Mouse (Mus musculus) colon, adult 2 months (tissue): ENCODE data around the gene Olfr1196. TPM values are rescaled to one million over a fixed set of nuclear protein-coding genes. Genes with fewer than 3 reads are reported as not detected.

ENCODE experiments used
- polyA plus RNA-seq: library from polyadenylated mRNA; depleted of rRNA; stranded (reverse); fragments of >200 nt; gene quantifications from 2 replicates; pipeline ENCODE4 v1.2.3, GENCODE M21; 2012; rRNA removed

The Olfr1196 gene
- not detected in 2 replicates for polyA plus RNA-seq

GRCm38 (mm10) chr2:88704497-88704896, at the start of gene Olfr1196:
Gene Olfr1196 (minus strand): TSS chr2:88704597.

GRCm38 (mm10) chr2:88751270-88751669, 46.9 kb upstream of the Olfr1196 start, which contains the start of gene Olfr1198:
Gene Olfr1198 (minus strand): TSS chr2:88751370.

GRCm38 (mm10) chr2:88732266-88732665, 27.9 kb upstream of the Olfr1196 start, which contains the start of gene Olfr1197:
Gene Olfr1197 (minus strand): TSS chr2:88732366.

DNA sequence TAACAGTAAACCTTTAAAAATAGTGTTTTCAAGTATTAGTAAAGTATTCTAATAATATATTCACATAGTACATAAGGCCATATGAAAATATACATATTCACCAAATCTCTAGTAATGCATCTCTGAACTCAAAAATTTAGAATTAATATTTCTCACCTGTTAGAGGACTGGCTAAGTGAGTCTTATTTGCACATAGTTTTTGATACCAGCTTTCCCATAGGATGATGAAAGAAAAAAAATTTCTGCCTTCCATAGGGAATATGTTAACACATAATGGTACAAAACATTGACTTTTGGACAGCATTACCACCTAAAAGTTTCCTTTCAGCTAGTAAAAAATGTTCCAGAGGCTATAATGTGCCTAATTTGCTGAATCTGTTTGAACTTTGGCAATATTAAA, 15.3 kb downstream of the Olfr1196 start, which contains the start of gene Olfr1195:
TSS of gene Olfr1195 (minus strand) at position 101 of the 400 bp plus-strand sequence.

DNA sequence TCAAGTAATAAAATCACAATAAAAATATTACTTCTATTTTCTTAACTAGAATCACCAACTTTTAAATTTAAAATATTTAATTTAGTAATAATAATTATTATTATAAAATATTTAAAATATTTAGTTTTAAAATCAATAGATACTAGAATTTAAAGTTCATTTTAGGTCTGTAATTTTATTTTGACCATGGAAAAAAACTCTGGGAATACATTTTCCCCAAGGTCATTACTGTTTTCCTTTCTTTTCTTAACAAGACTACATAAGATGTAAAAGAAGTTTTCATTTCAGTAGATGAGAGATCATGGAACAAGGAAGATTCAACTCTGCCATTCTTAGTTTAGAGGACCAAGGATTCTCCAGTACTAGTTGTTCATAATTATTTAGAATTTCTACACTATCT, 29.1 kb downstream of the Olfr1196 start, which contains the start of gene Olfr1193:
TSS of gene Olfr1193 (plus strand) at position 301 of the 400 bp plus-strand sequence.

GRCm38 (mm10) chr2:88648209-88648608, 56.2 kb downstream of the Olfr1196 start, which contains the start of gene Olfr1192-ps1:
Gene Olfr1192-ps1 (plus strand): TSS chr2:88648509.

Other genes starting within 250 kb of the Olfr1196 start
- not detected in 2 replicates for gene Olfr1183, start 249.7 kb downstream of the Olfr1196 start, polyA plus RNA-seq
- not detected in 2 replicates for gene Olfr1184, start 221.0 kb downstream of the Olfr1196 start, polyA plus RNA-seq
- not detected in 2 replicates for gene Olfr1185-ps1, start 211.3 kb downstream of the Olfr1196 start, polyA plus RNA-seq
- gene Olfr1186, start 186.0 kb downstream of the Olfr1196 start, polyA plus RNA-seq, result not detected in 2 replicates
- gene Olfr1188, start 147.7 kb downstream of the Olfr1196 start, polyA plus RNA-seq, result not detected in 2 replicates
- not detected in 2 replicates for gene Olfr1189, start 118.1 kb downstream of the Olfr1196 start, polyA plus RNA-seq
- gene Olfr1191-ps1, start 64.1 kb downstream of the Olfr1196 start, polyA plus RNA-seq, result not detected in 2 replicates
- gene Olfr1192-ps1, start 56.1 kb downstream of the Olfr1196 start, polyA plus RNA-seq, result not detected in 2 replicates
- not detected in 2 replicates for gene Olfr1193, start 29.0 kb downstream of the Olfr1196 start, polyA plus RNA-seq
- not detected in 2 replicates for gene Olfr1195, start 15.4 kb downstream of the Olfr1196 start, polyA plus RNA-seq
- not detected in 2 replicates for gene Olfr1197, start 27.8 kb upstream of the Olfr1196 start, polyA plus RNA-seq
- not detected in 2 replicates for gene Olfr1198, start 46.8 kb upstream of the Olfr1196 start, polyA plus RNA-seq
- not detected in 2 replicates for gene Olfr1199, start 55.9 kb upstream of the Olfr1196 start, polyA plus RNA-seq
- gene Olfr1200, start 65.9 kb upstream of the Olfr1196 start, polyA plus RNA-seq, result not detected in 2 replicates
- not detected in 2 replicates for gene Olfr1201, start 88.4 kb upstream of the Olfr1196 start, polyA plus RNA-seq
- not detected in 2 replicates for gene Olfr1202, start 109.9 kb upstream of the Olfr1196 start, polyA plus RNA-seq
- gene Olfr1205, start 125.1 kb upstream of the Olfr1196 start, polyA plus RNA-seq, result not detected in 2 replicates
- not detected in 2 replicates for gene Olfr1204, start 144.7 kb upstream of the Olfr1196 start, polyA plus RNA-seq
- not detected in 2 replicates for gene Olfr1206, start 158.6 kb upstream of the Olfr1196 start, polyA plus RNA-seq
- gene Olfr1208, start 197.7 kb upstream of the Olfr1196 start, polyA plus RNA-seq, result not detected in 2 replicates
- not detected in 2 replicates for gene Olfr1209, start 210.6 kb upstream of the Olfr1196 start, polyA plus RNA-seq
- gene Olfr1211, start 233.5 kb upstream of the Olfr1196 start, polyA plus RNA-seq, result not detected in 2 replicates
- gene Olfr1212, start 249.4 kb upstream of the Olfr1196 start, polyA plus RNA-seq, result not detected in 2 replicates